Comparison of ENCODE assay signal across 15 mouse cellular contexts in genomic region chr5:32143433-32143970, GRCm38 (mm10). TPM values are rescaled to one million over a fixed set of nuclear protein-coding genes. Genes with fewer than 3 reads are reported as not detected.
DNase-seq lines count a peak whose midpoint lies in the region; ATAC-seq lines count a peak whose summit lies in the region.
"Had no signal": no experiment of that assay in that cellular context is flagged by ENCODE, and none has a peak within 500 bp of the region (broad histone marks: within the 10 kb centered on the region; RNA-seq: fewer than 3 reads in every experiment).

No protein-coding gene starts in this region.

- ATAC-seq in frontal cortex, adult (ENCODE audit: low TSS enrichment) = peak; percentile 48; the same call in 1 of the 2 replicates
- ATAC-seq in kidney, embryonic 16.5 days (ENCODE audit: low FRiP score, low TSS enrichment) = no peak
- ATAC-seq in heart, embryonic 13.5 days (ENCODE audit: extremely low read depth, insufficient number of reproducible peaks, low FRiP score, low TSS enrichment) = no peak
- ATAC-seq in megakaryocyte-erythroid progenitor cell, adult 5-6 weeks (replicated peaks; ENCODE audit: low FRiP score, low TSS enrichment, poor library complexity, severe bottlenecking) = no peak

- no peak overlapping the region for H3K4me2 ChIP-seq in kidney, embryonic 16.5 days (replicated peaks; ENCODE audit: low read depth, low read length)
- H3K4me2 ChIP-seq in heart, embryonic 13.5 days = peak overlapping the region; percentile 39
- H3K4me2 ChIP-seq: limb, embryonic 12.5 days; liver, embryonic 15.5 days had no signal

- no peaks in the 10 kb centered on the region for H3K9me3 ChIP-seq in kidney, embryonic 16.5 days (ENCODE audit: low read length)
- H3K9me3 ChIP-seq in heart, embryonic 13.5 days = no peaks in the 10 kb centered on the region
- H3K9me3 ChIP-seq: G1E; limb, embryonic 12.5 days; liver, embryonic 15.5 days had no signal

- no peak overlapping the region for H3K27ac ChIP-seq in kidney, embryonic 16.5 days (ENCODE audit: low read length)
- peak overlapping the region; percentile 54 for H3K27ac ChIP-seq in heart, embryonic 13.5 days (replicated peaks)
- H3K27ac ChIP-seq: left cerebral cortex, adult 2 months; limb, embryonic 12.5 days; liver, embryonic 15.5 days had no signal

- WGBS in kidney, embryonic 16.5 days = 65% methylated on average over 13 of the region's 13 CpGs
- 53% methylated on average over 13 of the region's 13 CpGs for WGBS in heart, embryonic 13.5 days

- peak overlapping the region; percentile 44; the same call in 1 of the 2 replicates for H3K9ac ChIP-seq in kidney, embryonic 16.5 days (replicated peaks; ENCODE audit: low read length)
- H3K9ac ChIP-seq in heart, embryonic 13.5 days = peak overlapping the region; percentile 54; the same call in 1 of the 2 replicates
- H3K9ac ChIP-seq: limb, embryonic 12.5 days; liver, embryonic 15.5 days had no signal

- H3K27me3 ChIP-seq in kidney, embryonic 16.5 days (ENCODE audit: insufficient read depth, low read length) = no peaks in the 10 kb centered on the region
- H3K27me3 ChIP-seq in heart, embryonic 13.5 days (replicated peaks) = no peaks in the 10 kb centered on the region

- H3K4me1 ChIP-seq in kidney, embryonic 16.5 days (ENCODE audit: insufficient read depth, low read length) = peaks cover 36% of the 10 kb centered on the region
- peaks cover 58% of the 10 kb centered on the region for H3K4me1 ChIP-seq in heart, embryonic 13.5 days
- H3K4me1 ChIP-seq: liver, embryonic 15.5 days had no signal

- peaks cover 18% of the 10 kb centered on the region for H3K36me3 ChIP-seq in kidney, embryonic 16.5 days (ENCODE audit: insufficient read depth, low read length)
- peaks cover 29% of the 10 kb centered on the region for H3K36me3 ChIP-seq in heart, embryonic 13.5 days
- H3K36me3 ChIP-seq: limb, embryonic 12.5 days had no signal

- no peak for DNase-seq in frontal cortex, postnatal 25 days (ENCODE audit: low spot score in 2 of 2)
- DNase-seq in kidney, adult 9 months = no peak
- DNase-seq in lung, postnatal 36 days = peak; percentile 54
- DNase-seq in urinary bladder, postnatal 25 days (ENCODE audit: low spot score) = no peak
- DNase-seq: adrenal gland, postnatal 14 days; cerebellum, postnatal 14 days; right cerebral cortex, postnatal 14 days had no signal

- H3K4me3 ChIP-seq in kidney, embryonic 16.5 days (ENCODE audit: low read length) = no peak overlapping the region
- H3K4me3 ChIP-seq in heart, embryonic 13.5 days = 0 out of 2 replicates have a peak overlapping the region, but pooled peaks have one; percentile 3
- H3K4me3 ChIP-seq: left cerebral cortex, adult 2 months; limb, embryonic 12.5 days; liver, embryonic 15.5 days had no signal

RNA-seq across cellular contexts. Expression of gene Fosl2, which starts 7.9 kb away (rescaled TPM):
- polyA plus RNA-seq in kidney, embryonic 16.5 days (2015; fragmentation: Nextera tagmentation; extraction: Ambion mirVana) = 5.5 and 6.5 TPM in 2 replicates
- 2.0 TPM in 2 replicates for polyA plus RNA-seq in heart, embryonic 13.5 days (2015; fragmentation: Nextera tagmentation; extraction: Ambion mirVana)
- 1.2 and 3.4 TPM in 2 replicates for total RNA-seq in megakaryocyte-erythroid progenitor cell, adult 5-6 weeks (2014; fragmentation: Nextera tagmentation)
- total RNA-seq in megakaryocyte-erythroid progenitor cell, adult 5-6 weeks (2017) = 1.8 and 6.8 TPM in 2 replicates
